Mouse (Mus musculus) ovary, adult 18-20 months (tissue): ENCODE data around the gene Ubxn11.

Experiments
- DNase-seq: peaks from one replicate; pipeline ENCODE4 v3.0.0; 2022; ENCODE audit warnings: low spot score, mixed read lengths

Gene Ubxn11

DNA sequence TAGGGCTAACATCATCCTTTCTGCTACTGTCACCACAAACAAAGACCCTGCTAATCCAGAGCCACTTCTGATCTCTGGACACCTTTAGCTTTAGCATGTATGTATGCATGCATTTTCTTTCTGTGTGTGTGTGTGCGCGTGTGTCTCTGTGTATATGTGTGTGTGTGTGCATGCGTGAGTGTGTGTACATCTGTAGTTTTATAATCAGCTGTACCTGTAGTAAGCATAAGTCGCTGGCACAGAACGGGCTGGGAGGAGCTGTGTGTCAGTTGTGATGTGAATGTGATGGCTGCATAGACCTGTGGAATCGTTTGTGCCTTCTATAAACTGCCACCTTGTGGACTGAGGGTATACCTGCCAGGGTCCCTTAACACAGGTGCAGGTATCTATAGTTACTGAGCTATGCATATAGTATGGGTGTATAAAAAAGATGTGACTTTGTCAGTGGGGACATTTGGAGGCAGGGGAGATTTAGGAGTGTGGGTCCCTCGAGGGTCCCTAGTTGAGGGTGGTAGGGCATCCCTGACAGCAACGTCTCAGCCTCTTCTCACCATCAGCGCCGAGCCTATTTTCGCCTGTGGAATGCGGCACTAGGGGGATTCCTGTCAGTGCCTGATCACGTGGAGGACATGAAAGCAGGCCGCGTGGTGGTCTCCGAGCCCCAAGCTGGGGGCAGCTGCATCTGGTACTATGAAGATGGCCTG, 11.7 kb upstream of the Ubxn11 start:
- DNase-seq = no peak

DNA sequence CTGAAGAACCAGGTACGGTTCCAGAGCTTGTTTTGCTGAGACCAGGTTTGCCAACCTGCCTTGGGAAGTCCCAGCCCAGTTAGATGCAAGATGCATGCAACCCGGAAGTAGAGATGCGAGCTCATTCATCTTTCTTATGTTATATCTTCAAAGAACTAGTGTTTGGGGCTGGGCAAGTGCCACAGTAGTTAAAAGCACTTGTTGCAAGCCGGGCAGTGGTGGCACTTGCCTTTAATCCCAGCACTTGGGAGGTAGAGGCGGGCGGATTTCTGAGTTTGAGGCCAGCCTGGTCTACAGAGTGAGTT, 11.2 kb upstream of the Ubxn11 start:
- DNase-seq = no peak

DNA sequence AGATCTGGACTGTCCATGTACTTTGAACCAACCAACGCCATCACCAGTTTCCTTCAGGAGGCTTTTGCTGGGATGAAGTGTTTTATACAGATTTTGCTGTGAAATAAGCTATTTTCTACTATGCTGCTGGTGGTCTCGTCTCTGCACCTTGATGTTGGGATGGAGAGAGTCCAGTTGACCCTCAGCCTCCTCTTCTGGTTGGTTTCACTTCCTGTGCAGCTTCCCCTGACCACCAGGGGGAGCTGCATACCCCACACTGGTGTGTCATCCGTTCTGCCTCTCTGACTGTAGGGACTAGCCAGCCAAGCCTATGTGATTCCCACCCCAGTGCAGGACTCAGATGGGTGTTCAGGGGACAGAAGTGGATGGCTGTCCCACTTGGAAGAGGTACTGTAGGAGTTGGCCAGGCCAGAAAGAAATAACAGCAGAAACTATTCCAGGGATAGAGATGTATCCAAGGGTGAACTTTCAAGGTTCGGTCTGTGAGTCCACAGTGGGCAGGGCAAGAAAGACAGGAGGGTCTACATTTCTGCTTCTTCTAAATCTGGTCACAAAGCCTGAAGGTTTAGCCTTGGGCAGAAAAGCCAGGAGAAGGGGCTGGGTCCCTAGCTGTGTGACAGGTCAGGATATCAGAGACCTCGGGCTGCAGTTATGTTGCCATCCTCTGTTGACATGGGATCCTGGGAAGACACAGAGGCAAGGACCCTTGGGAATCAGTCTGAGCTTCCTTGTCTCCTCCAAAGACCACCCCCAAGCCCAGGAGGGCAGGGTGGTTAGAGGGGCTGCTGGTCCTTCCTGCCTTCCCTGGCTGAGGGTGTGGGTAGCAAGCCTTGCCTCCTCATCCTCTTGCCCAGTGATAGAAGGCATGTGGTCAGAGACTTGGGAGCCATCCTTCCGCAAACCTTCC, 9.7 kb upstream of the Ubxn11 start:
- no peak for DNase-seq

DNA sequence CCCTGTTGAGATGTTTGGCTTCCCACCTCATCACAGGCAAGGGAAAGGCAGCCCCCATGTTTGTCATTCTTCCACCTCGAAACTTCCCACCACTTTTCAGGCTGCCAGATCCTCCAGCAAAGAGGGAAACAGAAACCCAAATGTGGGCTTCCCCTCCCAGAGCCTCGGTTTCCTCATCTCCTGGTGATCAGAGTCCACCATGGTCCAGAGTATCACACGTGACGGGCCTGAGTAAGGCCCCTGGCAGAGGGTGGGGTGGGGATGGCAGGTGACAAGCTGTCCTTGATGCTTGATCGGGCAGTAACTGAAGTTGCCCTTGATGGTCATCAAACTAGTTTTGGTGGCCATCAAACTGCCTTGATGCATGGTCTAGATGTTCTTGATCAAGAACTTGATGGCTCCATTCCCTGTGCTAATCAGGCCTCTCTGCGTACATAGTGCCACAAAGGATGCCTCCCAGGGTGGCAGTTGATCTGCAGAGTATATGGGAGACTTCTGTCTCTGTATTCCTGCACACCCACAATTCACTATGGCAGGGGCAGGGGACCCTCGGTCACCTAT, 8.3 kb upstream of the Ubxn11 start:
- DNase-seq = no peak

DNA sequence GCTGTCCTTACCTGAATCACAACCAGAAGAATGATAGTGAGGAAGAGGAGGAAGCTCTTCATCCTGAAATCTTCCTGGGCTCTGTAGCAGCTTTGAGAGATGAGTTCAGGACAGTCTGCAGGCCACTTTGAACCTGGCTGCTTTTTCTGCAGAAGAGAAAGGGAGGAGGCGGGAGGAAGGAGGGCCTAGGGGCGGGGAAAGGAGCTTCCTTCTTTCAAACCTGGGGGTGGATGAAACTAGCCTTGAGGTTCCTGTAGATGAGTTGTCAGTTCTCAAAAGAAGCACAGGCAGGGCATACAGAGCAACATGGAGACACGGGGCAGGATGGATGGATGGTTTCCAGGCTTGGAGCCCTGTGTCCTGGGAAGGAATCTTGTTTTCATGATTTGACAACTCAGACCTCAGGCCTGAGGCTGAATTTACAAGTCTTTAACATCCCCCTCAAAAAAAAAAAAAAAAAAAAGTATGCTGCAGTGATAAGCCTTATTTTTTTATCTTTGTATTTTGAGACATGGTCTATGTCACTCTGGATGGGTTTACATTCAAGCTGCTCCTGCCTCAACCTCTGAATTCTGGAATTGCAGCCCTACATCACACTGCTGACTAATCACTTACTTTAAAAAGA, 7.3 kb upstream of the Ubxn11 start, which contains the start of gene Cd52:
Gene Cd52, minus strand, starts transcription at position 160 of the 625 bp plus-strand sequence.
- no peak for DNase-seq

DNA sequence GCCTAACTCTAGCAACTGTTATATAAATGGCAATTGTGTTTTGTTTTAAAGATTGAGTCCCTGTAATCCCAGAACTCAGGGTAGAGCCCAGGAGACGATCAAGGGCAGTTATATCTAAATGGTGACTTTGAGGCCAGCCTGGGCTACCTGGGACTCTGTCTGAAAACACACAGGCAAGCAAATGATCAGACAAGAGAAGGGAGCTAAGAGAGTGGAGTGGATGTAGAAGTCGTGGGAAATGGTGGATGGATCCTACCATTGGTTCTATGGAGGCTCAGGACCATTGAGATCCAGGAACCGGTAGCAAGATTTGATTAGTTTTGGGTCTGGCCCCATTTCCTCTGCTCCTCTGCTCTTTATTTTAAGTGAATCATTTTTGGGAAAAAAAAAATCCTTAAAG, 6.2 kb upstream of the Ubxn11 start:
- no peak for DNase-seq

DNA sequence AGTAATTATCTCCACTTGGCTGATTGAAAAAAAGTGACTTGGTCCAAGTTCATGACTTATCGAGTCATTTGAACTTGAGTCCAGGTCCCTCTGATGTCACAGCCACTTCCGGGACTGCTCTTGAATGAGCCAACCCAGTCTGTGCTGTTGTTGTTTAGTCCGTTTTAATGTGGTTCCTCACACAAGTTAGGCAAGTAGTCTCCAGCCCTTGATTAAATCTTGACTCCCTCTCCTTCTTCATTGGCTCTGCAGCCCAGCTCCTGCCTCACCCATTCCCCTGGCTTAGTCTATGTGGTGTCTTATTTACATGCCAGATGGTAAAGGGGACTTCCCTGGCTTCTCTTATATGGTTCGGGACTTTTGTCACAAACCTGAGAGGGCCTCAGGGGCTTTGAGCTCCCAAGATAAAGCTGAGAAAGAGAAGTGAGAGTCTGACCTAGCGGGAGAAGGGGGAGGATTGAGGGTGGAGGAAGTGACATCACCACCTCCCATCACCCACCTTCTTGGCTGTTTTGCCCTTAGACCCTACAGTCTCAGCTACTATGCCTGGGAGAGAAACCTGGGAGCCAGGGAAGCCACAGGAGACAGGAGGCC, 5.3 kb upstream of the Ubxn11 start:
- DNase-seq = no peak

DNA sequence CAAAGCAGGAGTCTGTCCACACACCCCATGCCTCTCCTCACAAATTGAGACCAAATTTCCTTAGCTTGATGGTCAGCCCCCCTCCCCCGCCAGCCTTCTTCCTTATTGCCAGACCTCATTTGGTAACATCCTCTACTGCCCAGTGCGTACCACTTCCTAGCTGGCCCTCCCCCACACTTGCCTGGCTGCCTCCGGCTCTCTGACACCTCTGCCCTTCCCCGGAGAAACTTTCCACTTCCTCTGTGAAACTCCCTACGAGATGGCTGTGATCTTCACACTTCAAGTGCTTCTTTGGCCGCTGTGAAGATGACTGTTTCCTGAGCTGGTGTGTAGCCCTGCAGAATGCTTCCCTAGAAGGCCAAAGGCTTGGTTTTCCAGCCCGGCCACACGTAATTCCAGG, 3.7 kb upstream of the Ubxn11 start:
- DNase-seq = no peak

DNA sequence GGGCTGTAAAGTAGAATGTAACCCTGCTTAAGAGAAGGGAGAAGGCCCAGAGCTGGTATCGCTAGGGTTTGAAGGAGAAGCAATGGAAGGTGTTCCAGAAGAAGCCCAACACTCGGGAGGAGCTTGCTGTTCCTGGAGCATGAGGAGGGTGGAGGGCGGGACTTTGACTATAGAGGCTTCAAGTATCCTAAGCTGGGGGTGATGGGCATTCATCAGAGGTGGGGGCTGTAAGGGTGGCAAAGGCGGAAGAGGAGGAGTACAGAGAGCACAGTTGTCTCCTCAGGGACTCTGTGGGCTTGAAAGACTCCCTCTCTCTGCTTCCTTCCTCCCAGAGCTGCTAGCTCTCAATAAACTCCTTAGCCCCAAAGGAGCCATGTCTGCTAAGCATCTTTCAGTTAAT, 2.1 kb upstream of the Ubxn11 start:
- no peak for DNase-seq

DNA sequence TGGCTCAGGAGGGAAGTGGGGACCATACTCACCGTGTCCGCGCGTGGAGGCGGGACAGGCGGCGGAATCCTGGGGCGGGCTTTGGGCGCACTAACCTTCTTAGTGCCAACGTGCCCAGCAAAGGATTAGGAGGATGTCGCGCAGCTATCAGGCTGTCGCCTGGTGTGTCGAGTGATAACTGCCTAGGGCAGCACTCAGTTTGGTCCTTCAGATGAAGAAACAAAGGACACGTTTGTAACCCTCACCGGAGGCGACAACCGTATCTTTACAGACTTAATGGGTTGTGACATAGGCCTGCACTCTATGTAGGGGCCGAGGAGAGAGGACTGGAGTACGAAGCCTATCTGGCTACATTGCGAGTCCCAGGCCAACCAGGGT, 361 bp downstream of the Ubxn11 start:
- no peak for DNase-seq

DNA sequence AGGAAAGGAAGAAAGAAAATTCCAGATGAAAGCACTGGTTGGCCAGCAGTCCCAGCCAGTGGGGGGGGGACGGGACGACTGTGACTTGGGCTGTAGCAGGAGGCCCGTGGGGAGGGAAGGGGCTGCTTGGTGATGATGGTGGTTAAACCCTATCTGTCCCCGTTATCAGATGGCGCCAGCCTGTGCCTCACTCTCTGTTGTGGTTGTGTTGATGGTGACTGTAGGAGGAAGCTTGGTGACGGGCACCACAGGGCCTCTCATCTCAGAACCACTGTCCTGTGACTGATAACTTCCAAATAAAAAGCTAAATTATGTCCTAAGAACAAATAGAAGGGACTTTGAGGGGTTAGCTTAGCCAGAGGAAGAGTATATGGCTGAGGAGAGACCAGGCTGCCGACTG, 3.7 kb downstream of the Ubxn11 start:
- DNase-seq = no peak

DNA sequence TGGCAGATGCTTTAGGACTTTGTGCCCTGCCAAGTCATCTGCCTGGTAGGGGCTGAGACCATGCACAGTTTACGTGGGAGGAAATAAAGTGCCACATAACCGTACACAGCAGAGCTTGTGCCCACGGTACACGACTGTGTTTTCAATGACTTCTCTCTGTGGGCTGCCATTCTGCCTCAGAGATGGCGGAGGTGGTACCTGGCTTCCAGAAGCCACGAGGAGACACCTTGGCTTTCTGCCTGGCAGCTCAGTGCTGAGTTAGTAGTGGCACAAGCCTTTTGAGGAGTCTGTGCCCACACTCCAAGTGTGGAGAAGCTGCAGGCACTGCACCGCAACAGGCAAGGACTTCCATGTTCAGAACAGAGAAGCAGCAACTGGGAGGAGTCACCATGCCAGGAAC, 5.4 kb downstream of the Ubxn11 start:
- no peak for DNase-seq

DNA sequence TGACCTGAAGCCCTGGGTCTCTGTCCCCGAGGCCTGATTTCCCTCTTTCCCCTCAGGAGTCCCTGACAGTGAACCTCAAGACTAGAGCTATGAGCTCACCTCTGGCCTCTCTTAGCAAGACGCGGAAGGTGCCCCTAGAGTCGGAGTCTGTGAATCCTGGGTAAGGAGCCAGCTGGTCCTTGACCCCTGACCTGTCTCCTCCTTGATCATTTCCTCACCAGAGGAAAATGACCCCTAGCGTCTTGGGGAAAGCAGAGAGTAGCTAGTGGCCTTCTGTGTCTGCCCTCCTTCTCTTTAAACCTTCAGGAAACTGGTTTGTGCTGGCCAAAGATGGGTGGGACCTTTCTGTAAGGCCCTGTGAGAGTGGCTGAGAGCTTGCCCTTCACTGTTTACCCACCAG, 5.8 kb downstream of the Ubxn11 start:
- no peak for DNase-seq

DNA sequence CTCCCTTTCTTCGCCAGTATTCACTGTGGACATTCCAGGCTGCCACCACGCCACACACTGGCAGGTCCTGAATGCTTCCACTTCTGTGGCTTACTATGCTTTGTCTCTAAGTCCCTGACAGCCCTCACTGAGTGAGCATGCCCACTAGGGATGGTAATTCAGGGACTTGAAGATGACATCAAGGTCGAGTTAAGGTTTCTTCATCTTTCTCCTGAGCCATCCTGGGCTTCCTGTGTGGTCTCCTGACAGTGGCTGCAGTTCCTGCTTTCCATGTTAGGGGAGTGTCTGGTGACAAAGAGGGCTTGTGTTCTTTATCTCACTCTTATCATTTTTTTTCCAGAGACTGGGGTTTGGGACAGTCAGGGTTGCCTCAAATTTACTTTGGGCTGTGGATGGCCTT, 8.3 kb downstream of the Ubxn11 start:
- no peak for DNase-seq

DNA sequence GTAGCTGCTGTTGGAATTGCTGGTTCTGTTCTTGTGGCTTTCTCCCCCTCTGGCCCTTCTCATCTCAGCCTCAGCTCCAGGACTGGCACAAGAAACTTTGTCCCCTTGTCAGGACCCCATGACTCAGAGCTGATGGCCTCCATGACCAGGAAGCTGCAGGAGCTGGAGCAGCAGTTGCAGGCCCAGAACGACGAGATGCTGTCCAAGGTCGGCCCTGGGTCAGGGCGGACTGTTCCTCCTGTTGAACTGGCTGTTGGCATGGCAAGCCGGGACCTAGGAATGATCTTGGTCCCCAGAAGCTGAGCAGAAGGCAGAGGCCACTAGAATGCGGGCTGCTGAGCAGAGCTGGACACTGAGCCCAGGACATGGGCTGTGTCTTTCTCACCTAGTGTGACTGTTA, 10.0 kb downstream of the Ubxn11 start:
- no peak for DNase-seq

DNA sequence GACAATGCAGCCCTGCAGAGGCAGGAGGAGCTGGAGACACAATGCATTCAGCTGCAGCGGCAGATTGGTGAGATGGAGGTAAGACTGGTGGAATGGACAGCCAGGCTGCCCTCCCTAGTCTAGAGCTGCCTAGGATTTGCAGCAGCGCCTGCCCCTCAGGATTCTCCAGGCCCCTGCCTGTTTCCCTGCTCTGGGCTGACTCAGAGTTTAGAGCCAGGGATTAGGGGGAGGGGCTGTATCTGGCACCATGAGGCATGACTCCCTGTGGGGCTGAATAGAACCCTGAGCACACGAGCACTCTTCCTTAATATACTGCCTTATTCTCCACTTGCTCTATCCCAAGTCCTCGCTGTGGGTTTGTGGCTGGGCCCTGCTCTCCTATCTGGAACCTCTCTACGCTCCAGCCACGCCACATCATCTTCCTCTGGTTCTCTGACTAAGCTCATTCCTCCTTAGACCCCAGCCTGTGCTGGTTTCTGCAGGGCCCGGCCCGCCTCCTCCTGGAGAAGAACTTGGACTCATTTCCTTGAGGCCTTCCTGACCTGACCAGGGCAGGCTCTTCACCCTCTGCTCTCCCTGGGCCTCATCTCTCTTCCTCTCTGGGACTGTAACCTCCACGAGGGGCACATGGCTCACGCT, 11.1 kb downstream of the Ubxn11 start:
- DNase-seq = no peak

DNA sequence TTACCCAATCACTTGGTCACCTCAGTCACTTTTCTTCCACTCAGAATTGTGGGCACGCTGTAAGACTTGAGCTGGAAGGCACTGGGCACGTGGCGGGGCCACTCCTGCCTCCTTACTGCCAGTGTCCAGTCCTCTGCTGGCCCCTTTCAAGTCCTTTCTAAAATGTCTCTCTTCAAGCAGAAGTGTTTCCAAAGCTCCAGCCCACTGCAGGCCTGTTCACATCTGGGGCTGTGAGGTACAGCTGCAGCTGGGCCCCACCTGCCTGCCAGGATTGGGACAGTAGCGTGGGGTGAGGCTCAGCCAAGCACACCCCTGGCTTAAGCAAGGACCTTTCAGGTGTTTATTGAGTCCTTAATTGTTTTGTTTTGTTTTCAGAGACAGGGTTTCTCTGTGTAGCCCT, 11.7 kb downstream of the Ubxn11 start:
- no peak for DNase-seq

DNA sequence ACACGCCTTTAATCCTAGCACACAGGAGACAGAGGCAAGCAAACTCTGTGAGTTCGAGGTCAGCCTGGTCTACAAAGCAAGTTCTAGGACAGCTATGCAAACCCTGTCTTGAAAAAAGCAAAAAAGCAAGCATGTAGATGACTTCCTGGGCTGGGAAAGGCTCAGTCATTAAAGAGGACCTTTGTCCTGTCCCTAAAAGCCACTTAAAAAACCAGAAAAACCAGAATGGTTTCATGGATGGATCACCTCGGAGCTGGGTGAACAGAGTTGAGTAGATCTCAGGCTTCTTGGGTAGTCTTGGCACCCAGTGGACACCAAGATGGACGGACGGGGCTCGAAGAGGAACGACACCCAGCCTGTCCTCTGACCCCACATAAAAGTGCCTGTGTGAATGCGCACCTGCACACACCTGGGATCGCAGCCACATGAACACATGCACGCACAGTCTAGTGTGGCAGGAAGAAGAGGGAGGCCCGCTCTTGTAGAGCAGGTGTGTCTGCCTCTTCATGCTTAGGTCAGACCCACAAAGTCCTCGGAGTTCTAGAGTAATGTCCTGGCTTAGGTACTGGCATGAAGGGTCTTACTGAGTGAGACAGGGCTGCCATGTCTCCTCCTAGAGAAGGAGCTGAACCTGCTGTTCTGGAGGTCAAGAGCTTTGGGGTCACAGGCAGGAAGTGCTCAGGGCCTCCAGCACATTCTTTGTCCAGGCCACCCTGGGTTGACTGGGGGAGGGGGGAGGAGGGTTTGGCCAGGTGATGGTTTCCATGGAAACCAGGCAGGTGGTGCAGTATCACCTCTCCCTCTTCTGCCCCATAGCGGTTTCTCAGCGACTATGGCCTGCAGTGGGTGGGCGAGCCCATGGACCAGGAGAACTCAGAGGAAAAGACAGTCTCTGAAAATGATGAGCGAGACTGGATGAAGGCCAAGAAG, 13.1 kb downstream of the Ubxn11 start:
- DNase-seq = no peak

DNA sequence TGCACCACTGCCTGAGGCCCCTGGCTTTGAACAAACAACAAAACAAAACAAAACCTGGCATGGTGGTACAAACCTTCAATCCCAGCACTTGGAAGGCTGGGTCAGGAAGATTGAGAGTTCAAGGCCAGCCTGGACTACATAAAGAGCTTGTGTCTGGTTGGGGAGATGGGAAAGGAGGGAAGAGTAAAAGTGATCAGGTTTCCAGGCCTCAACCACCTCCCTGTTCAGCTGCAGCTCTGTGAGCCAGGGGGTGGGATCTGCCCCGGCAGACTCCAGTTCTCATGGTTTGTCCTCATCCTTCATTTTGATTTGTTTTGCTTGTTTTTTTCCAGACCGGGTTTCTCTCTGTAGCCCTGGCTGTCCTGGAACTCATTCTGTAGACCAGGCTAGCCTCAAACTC, 14.1 kb downstream of the Ubxn11 start:
- no peak for DNase-seq

DNA sequence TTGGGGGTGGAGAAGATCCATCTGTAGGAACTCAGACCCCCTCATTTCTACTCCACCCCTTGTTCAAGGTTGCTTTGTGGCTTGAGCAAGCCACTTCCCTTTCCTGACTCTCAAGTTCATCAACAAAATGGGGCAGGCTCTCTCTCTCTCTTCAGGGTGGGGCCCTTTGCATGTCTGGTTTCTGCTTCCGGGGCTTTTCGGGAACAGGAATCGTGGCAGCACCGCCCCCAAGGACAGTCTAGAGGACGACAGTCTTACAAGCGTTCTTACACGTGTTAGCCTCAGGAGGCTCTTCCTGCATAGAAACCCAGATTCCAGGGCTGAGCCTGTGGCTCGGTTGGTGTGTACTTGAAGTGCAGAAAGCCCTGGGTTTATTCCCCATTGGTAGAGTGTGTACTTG, 14.6 kb downstream of the Ubxn11 start:
- no peak for DNase-seq
